Mouse (Mus musculus) lung, embryonic 15.5 days (tissue): ENCODE measurements around the gene Slfn14. TPM values are rescaled to one million over a fixed set of nuclear protein-coding genes. Genes with fewer than 3 reads are reported as not detected.
A peak's percentile ranks its signal among the peaks of the same experiment; 100 is the strongest.

Source experiments
- ATAC-seq: fragments of 200-750 bp; cut with Nextera tagmentation; 2 replicates; pipeline ENCODE4 v1.8.0; 2017; ENCODE audit warnings: moderate number of reproducible peaks, borderline replicate concordance; ENCODE audit not compliant: low FRiP score, low TSS enrichment; ENCODE audit errors: extremely low read depth
- H3K27ac ChIP-seq: fragments of 300-500 bp; sonication (generic); 2 replicates; pipeline ENCODE4 v1.5.1; 2015; ENCODE audit warnings: moderate library complexity, mild to moderate bottlenecking, inconsistent platforms
- H3K27me3 ChIP-seq: fragments of 300-500 bp; sonication (generic); 2 replicates; pipeline ENCODE4 v1.6.1; 2015; ENCODE audit warnings: inconsistent platforms
- H3K36me3 ChIP-seq: fragments of 300-500 bp; sonication (generic); 2 replicates; pipeline ENCODE4 v1.6.1; 2015; ENCODE audit warnings: inconsistent platforms
- H3K4me1 ChIP-seq: fragments of 300-500 bp; sonication (generic); 2 replicates; pipeline ENCODE4 v1.6.1; 2015; ENCODE audit warnings: inconsistent platforms
- H3K4me2 ChIP-seq: fragments of 300-500 bp; sonication (generic); 2 replicates; pipeline ENCODE4 v1.6.1; 2015; ENCODE audit warnings: inconsistent platforms, mild to moderate bottlenecking, moderate library complexity
- H3K4me3 ChIP-seq: fragments of 300-500 bp; sonication (generic); 2 replicates; pipeline ENCODE4 v1.5.1; 2015; ENCODE audit warnings: mild to moderate bottlenecking, inconsistent platforms
- H3K9ac ChIP-seq: fragments of 300-500 bp; sonication (generic); 2 replicates; pipeline ENCODE4 v1.6.1; 2015; ENCODE audit warnings: inconsistent platforms
- H3K9me3 ChIP-seq: fragments of 300-500 bp; sonication (generic); 2 replicates; pipeline ENCODE4 v1.6.1; 2016; ENCODE audit warnings: inconsistent platforms
- WGBS: fragments of 180-500 bp; shearing (Covaris S2); methylation state at CpG from one replicate; pipeline ENCODE4 v1.1.7; 2015; 5-methylcytosine and 5-hydroxymethylcytosine counted together
- polyA plus RNA-seq: library from polyadenylated mRNA; unstranded; fragments of >200 nt; fragmentation: Nextera tagmentation; extraction: Ambion mirVana; gene quantifications from 2 replicates; pipeline ENCODE4 v1.2.1, GENCODE M21; 2015

The Slfn14 gene
- polyA plus RNA-seq, 1 experiment from 2014 or later: 0.27 TPM

DNA sequence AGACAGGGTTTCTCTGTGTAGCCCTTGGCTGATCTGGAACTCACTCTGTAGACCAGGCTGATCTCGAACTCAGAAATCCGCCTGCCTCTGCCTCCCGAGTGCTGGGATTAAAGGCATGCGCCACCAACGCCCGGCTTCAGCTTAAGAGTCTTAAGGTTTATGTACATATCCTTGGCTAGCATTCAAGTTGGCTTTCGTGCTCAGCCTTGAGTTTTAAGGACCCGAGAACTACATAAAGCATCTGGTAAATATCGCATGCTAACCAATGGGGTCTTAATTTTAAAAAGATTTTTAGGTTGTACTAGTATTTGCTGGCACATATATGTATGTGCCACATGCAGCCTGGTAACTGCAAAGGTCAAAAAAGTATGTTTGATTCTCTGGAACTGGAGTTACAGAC lies 13.2 kb upstream of the Slfn14 start:
- no peaks in the 10 kb centered on the region for H3K27me3 ChIP-seq
- no peak overlapping the region for H3K27ac ChIP-seq
- ATAC-seq: no peak
- no peaks in the 10 kb centered on the region for H3K9me3 ChIP-seq
- 87% methylated on average over 9 of the region's 9 CpGs for WGBS
- peaks cover 19% of the 10 kb centered on the region for H3K36me3 ChIP-seq
- no peak overlapping the region for H3K9ac ChIP-seq
- H3K4me3 ChIP-seq: no peak overlapping the region; the same call in 1 of the 2 replicates
- peak overlapping the region; percentile 62; the same call in 1 of the 2 replicates for H3K4me2 ChIP-seq
- H3K4me1 ChIP-seq: peaks cover 35% of the 10 kb centered on the region

DNA sequence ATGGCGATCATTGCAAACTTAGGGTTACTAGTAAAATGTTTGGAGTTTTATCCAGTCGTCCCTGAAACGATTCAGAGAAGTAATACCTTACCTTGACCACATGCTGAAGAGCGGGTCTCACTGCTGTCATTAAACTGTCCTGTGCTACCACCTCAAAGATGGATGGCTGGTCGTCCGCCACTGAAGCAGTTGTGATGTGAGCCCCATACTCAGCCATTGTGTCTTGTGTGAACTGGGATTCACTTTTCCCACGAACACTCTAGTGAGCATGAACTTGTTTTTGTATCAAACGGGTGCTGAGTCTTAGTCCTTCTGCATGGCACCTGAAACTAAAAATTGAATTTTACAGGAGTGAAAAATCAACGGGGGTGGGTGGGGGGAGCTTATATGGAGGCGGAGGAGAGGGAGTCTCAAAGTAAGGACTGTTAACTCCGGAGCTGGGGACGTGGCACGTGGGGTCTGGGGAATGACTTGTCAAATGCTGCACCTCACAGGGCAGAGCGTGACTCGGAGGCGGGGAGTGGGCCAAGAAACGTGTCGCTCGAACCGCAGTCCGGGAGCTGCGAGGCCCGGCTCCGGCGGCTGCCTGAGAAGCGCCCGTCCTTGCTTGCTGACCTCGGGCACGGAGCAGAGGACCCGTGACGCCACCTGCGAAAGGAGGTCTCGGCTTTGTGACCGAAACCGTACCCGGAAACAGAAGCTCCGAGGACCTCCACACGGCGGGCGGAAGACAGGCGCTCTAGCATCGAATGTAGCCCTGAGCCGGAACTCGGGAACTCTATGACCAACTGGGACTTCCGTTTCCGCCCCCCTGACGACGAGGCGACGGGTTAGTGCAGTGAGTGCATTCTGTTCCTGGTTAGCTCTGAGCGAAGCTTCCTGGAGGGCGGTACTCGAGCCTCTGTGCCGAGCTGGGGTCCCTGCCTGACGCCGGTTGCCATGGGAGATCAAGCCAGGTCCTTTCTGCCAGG lies 12.0 kb upstream of the Slfn14 start, which contains the start of gene Ap2b1:
Gene Ap2b1, plus strand, starts transcription at position 800 of the 971 bp plus-strand sequence.
- H3K9me3 ChIP-seq: no peaks in the 10 kb centered on the region
- H3K4me1 ChIP-seq: peaks cover 28% of the 10 kb centered on the region
- peak within 1 kb of the TSS; percentile 62 for H3K4me2 ChIP-seq
- peaks cover 19% of the 10 kb centered on the region for H3K36me3 ChIP-seq
- peak within 1 kb of the TSS; percentile 92 for H3K27ac ChIP-seq
- 1% methylated on average over 56 of the region's 56 CpGs for WGBS
- H3K4me3 ChIP-seq: peak within 1 kb of the TSS; percentile 90
- peak; percentile 91 for ATAC-seq
- no peaks in the 10 kb centered on the region for H3K27me3 ChIP-seq
- H3K9ac ChIP-seq: peak within 1 kb of the TSS; percentile 86

DNA sequence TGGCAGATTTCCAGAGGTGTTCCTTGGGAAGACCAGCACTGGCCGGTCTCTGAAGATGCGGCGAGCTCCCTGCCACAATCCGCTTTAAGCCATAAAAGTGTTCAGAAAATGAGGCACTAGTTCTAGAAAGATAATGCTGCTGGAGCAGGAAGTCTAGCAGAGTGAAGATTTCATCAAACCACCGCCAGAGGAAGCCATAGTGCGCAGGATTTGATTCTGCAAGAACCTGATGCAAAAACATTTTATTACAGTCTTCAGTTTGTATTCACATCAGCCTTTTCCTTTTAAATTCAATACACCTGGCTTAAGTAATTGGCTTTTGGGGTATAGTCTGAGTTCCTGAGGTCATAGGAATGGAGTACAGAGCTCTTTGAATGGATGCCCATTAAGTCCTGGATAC lies 11.3 kb upstream of the Slfn14 start:
- WGBS: 74% methylated on average over 6 of the region's 6 CpGs
- H3K9me3 ChIP-seq: no peaks in the 10 kb centered on the region
- H3K27me3 ChIP-seq: no peaks in the 10 kb centered on the region
- H3K4me1 ChIP-seq: peaks cover 30% of the 10 kb centered on the region
- H3K4me3 ChIP-seq: peak overlapping the region; percentile 90
- H3K4me2 ChIP-seq: peak overlapping the region; percentile 62
- 0 out of 2 replicates have a peak overlapping the region, but pooled peaks have one; percentile 3 for H3K27ac ChIP-seq
- H3K36me3 ChIP-seq: peaks cover 19% of the 10 kb centered on the region
- ATAC-seq: no peak
- peak overlapping the region; percentile 86 for H3K9ac ChIP-seq

DNA sequence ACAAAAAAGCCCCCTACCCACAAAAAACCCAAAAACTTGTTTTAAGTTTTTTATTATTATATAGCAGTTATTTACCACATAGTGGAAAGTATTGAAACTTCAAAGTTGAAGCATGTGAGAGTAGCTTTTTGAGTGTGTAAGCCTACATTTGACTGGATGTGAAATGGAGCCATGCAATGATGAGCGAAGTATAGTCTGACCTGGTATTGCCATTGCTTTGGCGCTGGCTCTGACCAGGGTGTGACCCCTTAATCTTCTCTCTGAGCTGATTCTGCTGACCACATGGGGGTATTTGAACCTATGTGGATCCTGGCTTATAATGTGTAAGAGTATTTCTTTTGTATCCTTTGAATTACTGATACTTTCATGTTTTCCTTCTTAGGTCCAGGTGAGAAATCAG lies 7.6 kb upstream of the Slfn14 start:
- peaks cover 19% of the 10 kb centered on the region for H3K36me3 ChIP-seq
- WGBS: 90% methylated on average over 2 of the region's 2 CpGs
- no peak overlapping the region for H3K27ac ChIP-seq

DNA sequence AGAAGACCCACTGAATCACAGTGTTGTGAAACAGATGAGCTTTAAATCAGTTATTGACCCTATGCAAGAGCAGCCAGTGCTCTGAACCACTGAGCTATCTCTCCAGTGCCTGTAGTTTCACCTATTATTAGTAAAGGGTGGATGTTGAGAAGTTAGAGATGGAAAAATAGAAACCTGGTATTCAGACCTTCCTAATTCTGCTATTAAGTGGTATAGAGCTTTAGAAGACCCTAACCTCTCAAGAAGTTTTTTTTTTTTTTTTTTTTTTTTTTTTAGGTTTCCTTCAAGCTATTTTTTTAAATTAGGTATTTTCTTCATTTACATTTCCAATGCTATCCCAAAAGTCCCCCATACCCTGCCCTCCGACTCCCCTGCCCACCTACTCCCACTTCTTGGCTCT lies 6.7 kb upstream of the Slfn14 start:
- H3K36me3 ChIP-seq: peaks cover 19% of the 10 kb centered on the region
- no peak for ATAC-seq
- H3K9ac ChIP-seq: peak overlapping the region; percentile 65
- H3K27ac ChIP-seq: no peak overlapping the region
- H3K9me3 ChIP-seq: no peaks in the 10 kb centered on the region
- H3K4me2 ChIP-seq: peak overlapping the region; percentile 61
- H3K4me1 ChIP-seq: peaks cover 26% of the 10 kb centered on the region
- WGBS: 85% methylated on average over 1 of the region's 1 CpGs
- H3K27me3 ChIP-seq: no peaks in the 10 kb centered on the region
- H3K4me3 ChIP-seq: peak overlapping the region; percentile 57

More for the DNA sequence above, 7.6 kb upstream of the Slfn14 start:
- Histone ChIP-seq H3K27me3 (no peaks in the 10 kb centered on the region), H3K4me3 (no peak overlapping the region), H3K4me2 (no peak overlapping the region), H3K9me3 (no peaks in the 10 kb centered on the region), H3K9ac (no peak overlapping the region), H3K4me1 (peaks cover 27% of the 10 kb centered on the region)
- ATAC-seq: no peak

DNA sequence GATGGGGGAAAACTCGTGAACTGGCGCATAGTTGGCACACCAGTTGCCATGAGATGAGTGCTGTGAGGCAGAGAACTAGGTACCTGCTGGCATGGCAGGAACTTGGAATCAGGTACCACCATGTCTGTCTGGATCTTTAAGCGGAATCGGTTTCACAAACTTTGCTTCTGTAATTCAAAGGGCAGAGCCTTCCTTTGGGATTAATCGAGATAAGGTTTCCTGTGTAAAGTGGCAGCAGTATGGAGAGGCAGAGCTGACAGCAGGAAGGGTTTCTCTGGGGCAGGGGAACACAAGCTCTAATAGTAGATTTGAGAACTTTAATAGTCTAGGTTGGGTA lies 5.7 kb upstream of the Slfn14 start:
- peaks cover 16% of the 10 kb centered on the region for H3K4me1 ChIP-seq
- peaks cover 19% of the 10 kb centered on the region for H3K36me3 ChIP-seq
- peak overlapping the region; percentile 65 for H3K9ac ChIP-seq
- H3K27me3 ChIP-seq: no peaks in the 10 kb centered on the region
- 1% methylated on average over 5 of the region's 5 CpGs for WGBS
- ATAC-seq: no peak
- H3K27ac ChIP-seq: peak overlapping the region; percentile 48; the same call in 1 of the 2 replicates
- peak overlapping the region; percentile 57 for H3K4me3 ChIP-seq
- peak overlapping the region; percentile 61 for H3K4me2 ChIP-seq
- H3K9me3 ChIP-seq: no peaks in the 10 kb centered on the region

DNA sequence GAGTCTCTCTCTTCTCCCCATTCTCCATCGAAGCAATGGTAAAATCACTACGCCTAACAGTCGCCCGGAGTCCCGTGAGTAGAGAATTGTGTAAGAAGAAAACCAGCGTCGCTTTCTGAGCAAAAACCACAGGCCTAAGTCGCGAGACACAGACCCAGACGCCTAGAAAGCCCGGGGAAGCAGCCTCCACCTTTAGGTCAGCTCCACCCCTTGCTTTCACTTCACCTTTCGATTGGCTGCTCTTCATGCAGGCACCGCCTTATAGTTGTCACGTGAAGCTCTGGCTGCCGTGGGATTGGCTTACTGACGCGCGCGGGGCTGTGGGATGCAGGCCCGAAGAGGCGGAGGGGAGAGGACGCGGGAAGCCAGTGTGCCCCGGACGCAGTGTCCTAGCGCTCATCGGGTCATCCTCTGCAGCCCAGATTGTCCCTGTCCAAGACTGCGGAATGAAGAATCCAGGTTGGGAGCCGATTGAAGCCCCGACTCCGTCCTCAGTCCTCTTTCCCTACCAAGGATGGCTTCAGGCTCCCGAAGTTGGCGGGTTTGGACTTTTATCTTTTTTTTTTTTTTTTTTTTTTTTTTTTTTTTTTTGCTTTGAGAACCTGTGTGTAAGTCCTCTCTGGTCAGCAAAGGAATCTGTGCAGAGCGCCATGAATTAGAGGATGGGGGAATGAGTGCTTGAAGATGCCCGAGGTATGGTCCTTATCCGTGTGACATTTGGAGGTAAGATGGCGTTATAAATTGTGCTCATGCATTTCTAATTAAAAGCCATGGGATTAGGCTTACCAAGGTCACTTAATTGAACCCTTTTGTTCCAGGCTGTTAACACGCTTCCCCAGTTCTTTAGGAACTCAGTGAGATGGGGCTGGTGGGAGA lies 5.1 kb upstream of the Slfn14 start:
- Histone ChIP-seq H3K4me3 (peak overlapping the region; percentile 57), H3K9me3 (no peaks in the 10 kb centered on the region), H3K27me3 (no peaks in the 10 kb centered on the region), H3K27ac (peak overlapping the region; percentile 76), H3K4me1 (peaks cover 14% of the 10 kb centered on the region), H3K4me2 (peak overlapping the region; percentile 61), H3K36me3 (peaks cover 16% of the 10 kb centered on the region), H3K9ac (peak overlapping the region; percentile 65)
- peak; percentile 100 for ATAC-seq
- under 1% methylated on average over 38 of the region's 38 CpGs for WGBS

DNA sequence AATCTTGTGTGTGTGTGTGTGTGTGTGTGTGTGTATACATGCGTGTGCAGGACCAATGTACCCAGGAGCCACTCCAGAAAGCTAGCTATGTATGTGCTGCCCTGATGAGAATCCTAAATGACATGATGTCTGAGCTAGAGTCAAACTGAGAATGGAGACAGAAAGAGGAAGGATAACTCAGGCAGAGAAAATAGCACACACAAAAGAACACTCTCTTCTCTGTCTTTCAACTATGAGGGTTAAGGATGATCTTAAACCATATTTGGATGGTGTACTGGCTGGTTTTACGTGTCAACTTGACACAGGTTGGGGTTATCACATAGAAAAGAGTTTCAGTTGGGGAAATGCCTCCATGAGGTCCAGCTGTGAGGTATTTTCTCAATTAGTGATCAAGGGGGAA lies 3.1 kb upstream of the Slfn14 start:
- H3K27ac ChIP-seq: no peak overlapping the region
- ATAC-seq: no peak
- peaks cover 14% of the 10 kb centered on the region for H3K4me1 ChIP-seq
- H3K4me2 ChIP-seq: no peak overlapping the region
- H3K27me3 ChIP-seq: no peaks in the 10 kb centered on the region
- 78% methylated on average over 2 of the region's 2 CpGs for WGBS
- H3K36me3 ChIP-seq: no peaks in the 10 kb centered on the region
- no peak overlapping the region for H3K4me3 ChIP-seq
- H3K9me3 ChIP-seq: no peaks in the 10 kb centered on the region
- no peak overlapping the region for H3K9ac ChIP-seq

DNA sequence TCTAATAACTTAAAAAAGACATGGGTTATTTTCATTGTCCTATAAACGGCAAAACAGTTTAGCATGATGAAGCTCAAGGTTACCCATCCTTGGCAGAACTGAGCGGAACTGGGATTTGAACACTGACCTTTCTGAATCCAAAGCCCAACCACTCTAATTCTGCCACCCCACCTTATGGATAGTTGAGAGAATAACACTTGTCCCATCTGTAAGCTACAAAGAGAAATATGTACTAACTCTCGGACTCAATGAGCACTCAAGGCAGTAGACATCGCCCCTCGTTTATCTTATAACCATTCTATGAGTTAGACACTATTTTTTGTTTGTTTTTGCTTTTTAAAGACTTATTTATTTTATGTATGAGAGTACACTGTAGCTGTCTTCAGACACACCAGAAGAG lies 2.5 kb upstream of the Slfn14 start:
- 85% methylated on average over 5 of the region's 5 CpGs for WGBS
- no peak overlapping the region for H3K4me3 ChIP-seq
- no peak overlapping the region for H3K27ac ChIP-seq
- H3K27me3 ChIP-seq: no peaks in the 10 kb centered on the region
- peaks cover 14% of the 10 kb centered on the region for H3K4me1 ChIP-seq
- H3K36me3 ChIP-seq: no peaks in the 10 kb centered on the region
- no peaks in the 10 kb centered on the region for H3K9me3 ChIP-seq
- no peak overlapping the region for H3K9ac ChIP-seq
- no peak overlapping the region for H3K4me2 ChIP-seq
- no peak for ATAC-seq

DNA sequence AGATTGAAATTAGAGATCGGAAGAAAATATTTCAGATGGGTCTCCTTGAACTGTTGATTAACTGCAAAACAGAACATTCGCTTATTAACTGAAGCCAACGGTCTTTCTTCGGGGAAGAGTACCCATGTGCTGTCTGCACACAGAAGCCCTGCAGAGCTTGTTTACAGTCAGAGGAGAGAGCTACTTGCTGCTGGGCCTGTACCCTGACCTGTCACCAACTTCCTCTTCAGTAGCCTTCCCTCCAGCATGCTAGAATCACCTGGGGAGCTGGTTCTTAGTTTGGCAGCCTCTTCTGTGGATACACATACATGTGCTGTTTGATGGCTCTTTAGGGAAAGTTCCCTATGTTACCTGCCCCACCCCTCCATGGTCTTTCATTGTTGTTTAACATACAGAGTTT lies 899 bp downstream of the Slfn14 start:
- ATAC-seq: no peak
- H3K4me1 ChIP-seq: no peaks in the 10 kb centered on the region
- H3K9me3 ChIP-seq: no peaks in the 10 kb centered on the region
- no peak overlapping the region for H3K4me3 ChIP-seq
- no peak overlapping the region for H3K27ac ChIP-seq
- H3K4me2 ChIP-seq: no peak overlapping the region
- no peak overlapping the region for H3K9ac ChIP-seq
- H3K27me3 ChIP-seq: no peaks in the 10 kb centered on the region
- 85% methylated on average over 4 of the region's 4 CpGs for WGBS
- no peaks in the 10 kb centered on the region for H3K36me3 ChIP-seq

DNA sequence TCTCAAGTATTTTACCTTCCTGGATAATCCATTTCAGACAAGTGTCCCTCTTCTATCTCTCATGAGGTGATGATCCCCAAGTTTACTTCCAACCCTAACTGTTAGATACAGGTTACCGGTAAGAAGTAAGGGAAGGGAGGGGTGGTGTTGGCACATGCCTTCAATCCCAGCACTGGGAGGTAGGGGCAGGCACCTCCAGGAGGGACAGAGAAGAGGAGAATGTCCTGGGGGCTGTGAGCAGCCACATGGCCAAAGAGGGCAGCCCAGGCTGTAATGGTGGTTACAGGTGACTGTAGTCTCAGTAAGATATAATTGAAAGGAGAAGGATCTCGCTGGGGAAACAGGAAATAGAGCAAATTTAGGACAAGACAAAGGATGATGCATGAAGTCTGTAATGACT lies 4.4 kb downstream of the Slfn14 start:
- Histone ChIP-seq H3K9ac (no peak overlapping the region), H3K4me3 (no peak overlapping the region), H3K36me3 (no peaks in the 10 kb centered on the region), H3K27ac (no peak overlapping the region), H3K4me2 (no peak overlapping the region), H3K27me3 (no peaks in the 10 kb centered on the region), H3K9me3 (no peaks in the 10 kb centered on the region), H3K4me1 (no peaks in the 10 kb centered on the region)
- 60% methylated on average over 2 of the region's 2 CpGs for WGBS
- no peak for ATAC-seq
